Mouse (Mus musculus) kidney, adult 18-20 months (tissue): Measurements from ENCODE around the gene Iqck.

Experiments
- DNase-seq: peaks from one replicate; pipeline ENCODE4 v3.0.0; 2021

Iqck gene

GRCm38 (mm10) chr7:118953626-118954282, 98.2 kb downstream of the Iqck start:
- DNase-seq: no peak

- no peak for DNase-seq
These were observed 99.4 kb downstream of the Iqck start for GRCm38 (mm10) chr7:118954968-118955367.

GRCm38 (mm10) chr7:118956616-118957246, 101.2 kb downstream of the Iqck start:
- no peak for DNase-seq

DNA sequence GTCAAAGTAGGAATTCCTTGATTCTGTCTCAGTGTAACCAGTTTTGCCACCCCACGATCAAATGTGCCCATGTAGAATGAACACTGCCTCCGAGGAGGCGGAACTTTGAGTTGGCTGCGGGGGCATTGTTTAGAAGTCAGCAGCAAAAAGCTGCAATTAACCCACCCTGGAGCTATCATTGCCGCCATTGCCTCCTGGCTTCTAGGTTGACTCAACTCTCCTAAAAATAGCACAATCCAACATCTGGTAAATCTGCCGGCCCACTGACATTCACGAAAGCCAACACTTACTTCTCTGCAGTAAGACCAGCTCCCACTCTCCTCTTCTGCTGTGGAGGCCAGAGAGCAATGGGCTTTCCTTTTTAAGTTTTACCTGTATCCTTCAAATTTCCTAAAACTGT, 103.7 kb downstream of the Iqck start:
- no peak for DNase-seq

- DNase-seq: no peak
These were observed 109.2 kb downstream of the Iqck start for GRCm38 (mm10) chr7:118964777-118965176.

DNA sequence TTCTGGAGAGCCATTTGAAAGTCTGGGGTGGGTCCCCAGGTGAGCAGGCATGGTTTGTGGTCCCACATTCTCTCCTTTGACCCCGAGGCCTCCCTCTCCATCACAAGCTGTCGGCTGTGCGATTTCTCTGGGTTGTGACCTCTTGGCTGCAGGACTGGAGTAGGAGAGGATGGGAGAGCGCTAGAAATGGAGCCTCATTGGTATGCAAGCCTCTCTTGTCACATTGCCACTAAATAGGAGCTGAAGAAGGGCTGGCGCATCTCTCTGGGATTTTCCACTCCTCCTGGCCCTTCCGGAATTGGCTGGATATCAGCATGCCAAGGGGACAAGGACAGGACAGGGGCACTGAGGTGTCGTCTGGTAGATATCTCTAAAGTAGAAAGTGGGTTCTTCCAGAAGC, 109.6 kb downstream of the Iqck start:
- DNase-seq: no peak

DNA sequence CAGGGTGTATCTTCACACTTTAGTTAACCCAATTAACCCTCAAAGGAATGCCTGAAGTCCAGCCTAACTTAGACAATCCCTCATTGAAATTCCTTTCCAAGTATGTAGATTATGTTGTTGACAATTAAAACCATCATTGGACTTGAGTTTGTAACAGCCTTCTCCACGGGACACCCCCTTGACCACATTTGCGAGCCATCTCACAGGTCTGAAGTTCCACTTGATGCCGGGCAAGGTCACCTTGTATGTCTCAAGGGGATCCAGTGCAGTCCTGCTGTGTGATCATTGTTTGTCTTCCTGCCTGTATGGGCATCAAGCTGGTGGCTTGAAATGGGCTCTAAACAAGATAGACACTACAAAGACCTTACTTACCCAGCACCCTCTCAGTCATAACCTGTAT, 113.3 kb downstream of the Iqck start:
- no peak for DNase-seq

GRCm38 (mm10) chr7:118971499-118971898, 115.9 kb downstream of the Iqck start:
- DNase-seq: no peak

DNA sequence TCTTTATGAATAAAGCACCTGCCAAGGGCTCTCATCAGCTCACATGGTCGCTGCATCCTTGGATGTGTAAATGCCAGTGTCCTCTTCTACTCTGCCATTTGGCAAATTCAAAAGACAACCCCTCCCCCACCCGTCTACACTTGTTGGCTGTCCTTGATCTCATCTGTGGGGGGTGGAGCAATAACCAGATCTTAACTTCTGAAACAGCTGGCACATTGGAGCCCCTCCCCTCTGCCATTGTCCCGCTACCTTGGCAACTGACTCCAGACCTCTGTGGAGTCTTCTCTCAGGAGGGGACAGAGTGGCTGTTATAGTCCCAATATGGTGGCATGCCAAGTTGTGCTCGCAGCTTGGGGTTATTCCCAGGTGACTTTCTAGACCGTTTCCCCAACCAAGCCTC, 116.8 kb downstream of the Iqck start:
- DNase-seq: no peak

GRCm38 (mm10) chr7:118973377-118973776, 117.8 kb downstream of the Iqck start:
- DNase-seq: no peak

- no peak for DNase-seq
These were observed 120.3 kb downstream of the Iqck start for GRCm38 (mm10) chr7:118975837-118976236.

GRCm38 (mm10) chr7:118976414-118977166, 121.0 kb downstream of the Iqck start:
- no peak for DNase-seq

DNA sequence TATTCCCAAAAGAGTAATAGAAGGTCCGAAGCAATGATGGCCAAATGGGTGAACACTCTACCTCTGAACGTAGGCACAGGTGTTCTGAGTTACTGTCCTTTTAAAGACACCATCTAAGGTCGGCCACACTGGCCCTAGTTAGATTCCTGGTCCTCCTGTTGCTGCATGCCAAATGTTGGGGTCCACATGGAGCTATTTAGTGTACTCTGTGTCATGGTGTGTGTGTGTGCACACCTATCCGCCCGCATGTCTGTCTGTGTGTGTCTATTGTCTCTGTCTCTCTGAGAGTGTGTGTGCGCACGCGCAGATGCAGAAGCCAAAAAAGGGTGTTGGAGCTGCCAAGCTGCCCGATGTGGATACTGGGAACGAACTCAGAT, 121.6 kb downstream of the Iqck start:
- DNase-seq: no peak

DNA sequence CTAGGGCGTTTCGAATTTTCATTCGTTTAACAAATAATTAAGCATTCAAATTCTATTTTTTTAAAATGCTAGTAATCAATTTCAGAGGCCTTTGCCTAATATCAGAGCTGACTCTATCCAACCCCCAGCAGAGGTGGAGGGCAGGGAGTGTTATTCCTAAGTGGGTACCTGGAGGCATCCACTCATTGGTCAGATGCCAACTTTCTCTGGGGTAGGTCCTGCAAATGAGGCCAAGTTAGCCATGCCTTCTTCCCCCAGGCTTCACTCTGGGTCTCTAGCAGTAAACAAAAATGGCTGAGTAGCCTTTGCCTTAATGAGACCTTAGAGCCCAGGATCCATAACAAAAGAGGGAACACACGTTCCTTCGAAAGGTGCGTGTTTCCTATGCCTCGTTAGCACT, 123.6 kb downstream of the Iqck start:
- no peak for DNase-seq

GRCm38 (mm10) chr7:118979708-118980107, 124.2 kb downstream of the Iqck start:
- DNase-seq: no peak

GRCm38 (mm10) chr7:118981346-118981745, 125.8 kb downstream of the Iqck start:
- peak; percentile 39 for DNase-seq

DNA sequence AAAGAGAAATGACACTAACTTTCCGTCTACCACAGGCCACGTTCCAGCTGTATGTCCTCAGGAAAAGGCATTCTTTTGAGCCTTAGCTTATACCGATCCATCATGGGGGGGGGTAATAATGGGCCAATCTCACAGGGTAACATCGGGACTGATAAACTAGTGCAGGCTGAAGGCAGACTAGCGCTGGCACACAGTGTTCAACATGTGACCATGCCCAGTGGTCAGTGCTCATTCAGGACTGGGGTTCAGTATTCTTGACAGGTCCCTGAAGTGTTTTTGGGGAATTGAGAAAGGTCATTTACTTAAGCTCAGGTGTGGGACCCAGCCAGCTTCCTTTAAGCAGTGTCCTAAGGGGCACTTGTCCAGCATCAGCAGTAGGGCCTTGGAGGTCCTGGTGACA, 126.3 kb downstream of the Iqck start:
- DNase-seq: no peak

DNA sequence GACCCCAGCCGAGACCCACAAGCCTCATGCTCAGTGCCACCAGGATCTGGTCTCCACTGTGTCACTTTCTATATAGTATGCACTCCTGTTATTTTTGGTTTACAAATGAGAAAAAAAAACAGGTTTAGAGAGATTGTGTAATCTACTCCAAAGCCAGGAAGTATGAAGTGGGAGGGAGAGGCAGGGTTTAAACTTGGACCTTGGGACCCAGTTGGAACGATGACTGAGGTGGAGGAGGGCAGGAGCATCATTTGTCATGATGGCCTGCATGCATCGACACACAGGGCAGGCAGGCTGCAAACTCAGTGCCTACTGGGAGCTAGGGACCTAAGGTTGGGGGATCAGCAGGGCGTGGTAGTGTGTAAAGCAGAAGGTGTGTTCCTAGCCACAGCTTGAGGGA, 127.0 kb downstream of the Iqck start:
- DNase-seq: no peak

DNA sequence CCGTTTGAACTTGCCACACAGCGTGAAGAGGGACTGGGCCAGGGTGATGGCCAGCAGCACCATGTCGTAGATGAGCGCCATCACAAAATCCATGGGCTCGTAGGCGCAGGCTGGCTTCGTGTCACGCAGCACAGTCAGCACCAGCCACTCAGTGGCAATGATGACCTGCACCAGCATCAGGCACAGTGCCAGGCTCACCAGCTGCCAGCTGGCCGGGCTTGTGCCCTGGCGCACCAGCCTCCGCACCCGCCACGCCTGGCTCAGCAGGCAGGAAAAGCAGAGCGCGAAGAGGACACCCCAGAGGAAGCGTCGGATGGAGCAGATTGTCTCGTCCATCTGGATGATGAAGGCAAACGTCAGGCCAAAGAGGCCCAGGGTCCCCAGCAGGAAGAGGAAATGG, 128.4 kb downstream of the Iqck start:
- peak; percentile 62 for DNase-seq

DNA sequence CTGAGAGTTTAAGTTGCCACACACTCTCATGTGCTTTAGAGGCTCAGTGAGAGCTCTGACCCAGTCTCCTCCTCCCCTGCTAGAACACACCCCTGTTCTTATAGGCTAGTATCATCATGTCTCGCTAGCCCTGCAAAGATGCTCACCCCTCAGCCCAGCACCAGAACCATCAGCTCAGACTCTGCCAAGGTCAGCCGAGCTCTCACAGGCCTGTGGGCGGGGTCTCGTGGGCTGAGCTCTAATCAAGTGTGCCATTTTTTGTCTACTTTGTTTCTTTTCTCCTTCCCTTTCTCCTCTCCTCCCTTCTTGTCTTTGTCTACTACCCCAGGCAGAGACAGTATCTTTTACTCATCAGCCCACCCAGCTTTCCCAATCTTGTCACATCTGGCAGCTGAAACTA, 130.2 kb downstream of the Iqck start:
- DNase-seq: no peak

DNA sequence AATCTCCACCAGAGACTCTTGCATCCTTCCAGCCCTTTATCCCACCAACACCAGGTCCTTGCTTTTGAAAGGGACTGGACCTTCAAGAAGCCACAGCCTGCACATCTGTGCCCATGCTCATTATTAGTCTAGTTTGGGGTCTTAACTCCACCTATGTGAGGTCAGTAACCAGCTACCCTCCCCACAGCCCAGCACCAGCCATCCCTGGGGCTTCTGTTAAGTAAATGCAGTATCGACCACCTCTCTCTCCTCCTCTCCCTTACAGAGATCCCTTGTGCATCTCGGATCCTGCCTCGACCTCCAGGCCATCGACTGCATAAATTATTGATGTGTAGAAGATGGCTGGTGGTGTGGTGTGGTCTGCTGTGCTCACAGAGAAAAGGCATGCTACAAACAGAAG, 130.8 kb downstream of the Iqck start:
- no peak for DNase-seq

- DNase-seq: no peak
These were observed 133.8 kb downstream of the Iqck start for GRCm38 (mm10) chr7:118989275-118989856.

DNA sequence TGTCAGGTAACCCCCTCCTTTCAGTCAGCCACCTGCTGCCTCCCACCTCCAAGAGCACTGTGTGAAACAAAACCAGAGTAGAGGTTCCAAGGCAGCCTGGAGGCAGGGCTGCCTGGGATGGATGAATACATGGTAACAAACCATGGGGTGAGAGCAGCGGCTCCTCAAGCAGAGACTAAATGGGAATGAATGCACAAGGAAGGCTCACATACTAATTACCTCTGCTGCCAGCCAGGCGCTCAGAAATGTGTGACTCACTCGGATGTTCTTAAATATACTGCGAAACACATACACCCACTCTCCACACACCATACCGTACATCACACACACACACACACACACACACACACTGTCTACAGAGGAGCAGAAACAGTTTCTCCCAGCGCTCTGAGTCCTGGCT, 134.7 kb downstream of the Iqck start:
- no peak for DNase-seq

DNA sequence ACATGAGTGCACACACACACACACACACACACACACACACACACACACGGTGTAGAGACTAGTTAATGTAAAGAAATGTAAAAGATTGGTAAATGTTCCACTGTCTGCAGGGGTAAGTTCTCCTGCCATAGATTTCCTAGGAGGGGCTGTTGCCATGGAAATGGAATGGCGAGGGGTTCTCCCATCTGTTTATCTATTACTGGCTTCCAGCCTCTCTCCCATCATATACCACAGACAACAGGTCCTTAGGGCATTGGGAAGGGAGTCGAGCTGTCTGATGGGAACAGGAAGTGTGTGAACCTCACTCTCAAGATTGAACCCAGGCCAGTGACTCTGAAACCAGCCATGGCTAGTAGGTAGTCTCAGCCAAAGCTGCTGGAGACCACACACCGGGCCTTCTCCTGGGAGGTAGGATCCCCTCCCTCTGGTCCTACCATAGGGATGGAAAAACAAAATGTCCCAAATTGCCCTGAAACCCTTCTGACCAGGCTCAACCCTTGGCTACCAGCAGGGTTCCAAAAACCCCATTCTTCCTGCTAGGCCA, 135.9 kb downstream of the Iqck start:
- DNase-seq: no peak
